Mouse (Mus musculus) midbrain, embryonic 14.5 days (tissue): ENCODE results near the gene Khnyn. TPM values are rescaled to one million over a fixed set of nuclear protein-coding genes. Genes with fewer than 3 reads are reported as not detected.

Experiments used
- ATAC-seq: fragments of 200-750 bp; cut with Nextera tagmentation; 2 replicates; pipeline ENCODE4 v1.8.0; 2017; ENCODE audit warnings: moderate number of reproducible peaks, moderate library complexity; ENCODE audit not compliant: low FRiP score, low TSS enrichment
- DNase-seq: peaks from one replicate; pipeline ENCODE4 v3.0.0-alpha.2; 2015
- H3K27ac ChIP-seq: fragments of 300-500 bp; sonication (generic); replicated peaks from 2 replicates; pipeline ENCODE4 v1.5.1; 2014; ENCODE audit warnings: mild to moderate bottlenecking, low read depth, low read length, moderate library complexity
- H3K27me3 ChIP-seq: fragments of 300-500 bp; sonication (generic); 2 replicates; pipeline ENCODE4 v1.6.1; 2014; ENCODE audit warnings: low read length, control low read depth, mixed read lengths; ENCODE audit not compliant: control insufficient read depth, insufficient read depth
- H3K36me3 ChIP-seq: fragments of 300-500 bp; sonication (generic); 2 replicates; pipeline ENCODE4 v1.6.1; 2014; ENCODE audit warnings: low read length, control low read depth; ENCODE audit not compliant: control insufficient read depth, insufficient read depth
- H3K4me1 ChIP-seq: fragments of 300-500 bp; sonication (generic); 2 replicates; pipeline ENCODE4 v1.6.1; 2014; ENCODE audit warnings: mild to moderate bottlenecking, antibody characterized with exemption, low read length, control low read depth; ENCODE audit not compliant: control insufficient read depth, insufficient read depth
- H3K4me2 ChIP-seq: fragments of 300-500 bp; sonication (generic); 2 replicates; pipeline ENCODE4 v1.6.1; 2014; ENCODE audit warnings: mild to moderate bottlenecking, low read length, moderate library complexity
- H3K4me3 ChIP-seq: fragments of 300-500 bp; sonication (generic); replicated peaks from 2 replicates; pipeline ENCODE4 v1.5.1; 2014; ENCODE audit warnings: low read depth, low read length
- H3K9ac ChIP-seq: fragments of 300-500 bp; sonication (generic); replicated peaks from 2 replicates; pipeline ENCODE4 v1.6.1; 2014; ENCODE audit warnings: mild to moderate bottlenecking, low read length, moderate library complexity
- H3K9me3 ChIP-seq: fragments of 300-500 bp; sonication (generic); 2 replicates; pipeline ENCODE4 v1.6.1; 2016; ENCODE audit warnings: low read length, control low read depth, mixed read lengths; ENCODE audit not compliant: control insufficient read depth
- WGBS: fragments of 180-500 bp; shearing (Covaris S2); extraction: QIAGEN DNeasy Blood & Tissue Kit; methylation state at CpG from one replicate; pipeline ENCODE4 v1.1.7; 2014; 5-methylcytosine and 5-hydroxymethylcytosine counted together
- polyA plus RNA-seq: library from polyadenylated mRNA; unstranded; fragments of >200 nt; fragmentation: Nextera tagmentation; extraction: Ambion mirVana; gene quantifications from 2 replicates; pipeline ENCODE4 v1.2.1, GENCODE M21; 2014

Gene Khnyn
- 6.5 and 7.1 TPM in 2 replicates for polyA plus RNA-seq

DNA sequence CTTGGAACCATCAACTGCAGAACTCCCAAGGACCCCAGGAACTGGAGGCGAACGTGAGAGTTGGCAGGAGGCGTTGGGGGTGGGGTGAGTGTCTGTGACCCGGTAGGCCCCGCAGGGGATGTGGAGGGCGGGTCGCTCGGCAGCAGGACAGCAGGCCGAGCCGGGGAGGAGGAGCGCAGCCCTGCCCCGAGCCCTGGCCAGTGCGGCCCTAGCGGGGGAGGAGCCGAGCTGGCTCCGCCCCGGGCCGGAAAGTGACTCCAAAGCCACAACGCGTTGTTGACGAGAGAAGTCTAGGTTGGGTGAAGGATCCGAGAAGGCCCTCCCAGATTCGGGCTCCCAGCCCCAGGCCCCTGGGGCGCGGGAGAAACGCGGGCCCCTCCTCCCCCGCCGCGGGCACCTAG is at the start of gene Khnyn:
Khnyn (plus strand) TSS at position 235 of the 401 bp plus-strand sequence.
- Histone ChIP-seq H3K9ac (peak within 1 kb of the TSS; percentile 75), H3K27ac (peak within 1 kb of the TSS; percentile 71), H3K4me2 (peak within 1 kb of the TSS; percentile 80), H3K27me3 (no peaks in the 10 kb centered on the region), H3K4me3 (peak within 1 kb of the TSS; percentile 85), H3K9me3 (no peaks in the 10 kb centered on the region), H3K4me1 (peaks cover 12% of the 10 kb centered on the region), H3K36me3 (peaks cover 31% of the 10 kb centered on the region)
- DNase-seq (peak; percentile 86), ATAC-seq (peak; percentile 90)
- 0% methylated on average over 25 of the region's 30 CpGs for WGBS

DNA sequence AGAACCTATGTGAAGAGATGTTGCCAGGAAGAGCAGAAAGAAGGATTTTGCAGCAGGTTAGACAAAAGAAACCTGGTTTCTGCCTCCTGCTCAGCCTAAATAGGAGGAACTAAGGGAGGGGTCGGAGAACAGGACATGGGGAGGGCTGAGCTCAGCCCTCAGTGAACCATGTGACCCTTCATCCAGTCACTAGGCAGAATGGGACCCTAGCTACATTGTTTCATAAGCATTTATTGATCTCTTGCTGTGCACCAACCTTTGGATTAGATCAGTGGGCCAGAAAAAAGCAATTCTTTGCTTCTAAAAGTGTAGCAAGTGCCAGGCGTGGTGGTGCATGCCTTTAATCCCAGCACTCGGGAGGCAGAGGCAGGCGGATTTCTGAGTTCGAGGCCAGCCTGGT is 46.4 kb upstream of the Khnyn start:
- no peak for ATAC-seq
- no peak for DNase-seq
- H3K9me3 ChIP-seq = no peaks in the 10 kb centered on the region

DNA sequence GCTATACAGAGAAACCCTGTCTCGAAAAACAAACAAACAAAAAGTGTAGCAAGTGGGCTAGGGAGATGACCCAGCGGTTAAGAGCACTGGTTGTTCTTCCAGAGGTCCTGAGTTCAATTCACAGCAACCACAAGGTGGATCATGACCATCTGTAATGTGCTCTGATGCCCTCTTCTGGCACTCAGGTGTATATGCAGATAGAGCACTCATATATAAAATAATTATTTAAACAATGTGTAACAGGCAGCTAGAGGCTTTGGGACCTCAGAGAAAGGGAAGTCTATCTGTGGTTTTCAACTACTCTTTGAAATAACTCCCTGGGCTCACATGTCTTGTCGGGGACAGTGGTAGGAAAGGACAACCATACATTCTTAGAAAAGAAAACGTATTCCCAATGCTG is 46.0 kb upstream of the Khnyn start:
- no peak for ATAC-seq
- WGBS = 85% methylated on average over 4 of the region's 4 CpGs
- no peaks in the 10 kb centered on the region for H3K27me3 ChIP-seq

More for the DNA sequence above, 46.4 kb upstream of the Khnyn start:
- Histone ChIP-seq H3K4me3 (no peak overlapping the region), H3K36me3 (no peaks in the 10 kb centered on the region), H3K27ac (no peak overlapping the region), H3K4me2 (no peak overlapping the region), H3K27me3 (no peaks in the 10 kb centered on the region), H3K4me1 (no peaks in the 10 kb centered on the region), H3K9ac (no peak overlapping the region)
- whole genome bisulfite sequencing = 83% methylated on average over 5 of the region's 5 CpGs

DNA sequence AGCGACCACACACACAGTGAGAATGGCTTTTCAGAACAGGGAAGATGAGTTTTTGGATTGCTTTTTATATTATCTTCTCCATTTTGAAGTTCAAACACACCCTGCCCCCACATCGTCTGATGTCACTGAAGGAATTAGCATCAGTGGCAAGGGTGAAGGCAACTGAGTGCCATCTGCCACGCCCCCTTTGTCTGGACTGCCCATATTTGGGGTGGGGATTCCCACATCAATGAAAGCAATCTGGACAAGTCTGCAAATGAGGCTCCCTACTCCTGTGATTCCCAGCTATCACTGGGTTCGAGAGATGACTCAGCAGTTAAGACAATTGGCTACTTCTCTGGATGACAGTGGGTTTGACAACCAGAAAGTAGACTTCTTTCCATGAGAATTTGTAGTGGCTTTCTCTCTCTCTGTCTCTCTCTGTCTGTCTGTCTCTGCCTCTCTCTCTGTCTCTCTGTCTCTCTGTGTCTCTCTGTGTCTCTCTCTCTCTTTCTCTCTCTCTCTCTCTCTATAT is 43.8 kb upstream of the Khnyn start:
- no peaks in the 10 kb centered on the region for H3K4me1 ChIP-seq
- H3K36me3 ChIP-seq = no peaks in the 10 kb centered on the region
- no peaks in the 10 kb centered on the region for H3K9me3 ChIP-seq
- H3K4me3 ChIP-seq = no peak overlapping the region
- H3K27ac ChIP-seq = no peak overlapping the region
- ATAC-seq (no peak), DNase-seq (no peak)
- H3K9ac ChIP-seq = no peak overlapping the region
- WGBS = 61% methylated on average over 4 of the region's 4 CpGs
- H3K27me3 ChIP-seq = no peaks in the 10 kb centered on the region
- no peak overlapping the region for H3K4me2 ChIP-seq

More for the DNA sequence above, 46.0 kb upstream of the Khnyn start:
- no peak for DNase-seq
- Histone ChIP-seq H3K9ac (no peak overlapping the region), H3K4me3 (no peak overlapping the region), H3K4me1 (no peaks in the 10 kb centered on the region), H3K36me3 (no peaks in the 10 kb centered on the region), H3K4me2 (no peak overlapping the region), H3K9me3 (no peaks in the 10 kb centered on the region), H3K27ac (no peak overlapping the region)

DNA sequence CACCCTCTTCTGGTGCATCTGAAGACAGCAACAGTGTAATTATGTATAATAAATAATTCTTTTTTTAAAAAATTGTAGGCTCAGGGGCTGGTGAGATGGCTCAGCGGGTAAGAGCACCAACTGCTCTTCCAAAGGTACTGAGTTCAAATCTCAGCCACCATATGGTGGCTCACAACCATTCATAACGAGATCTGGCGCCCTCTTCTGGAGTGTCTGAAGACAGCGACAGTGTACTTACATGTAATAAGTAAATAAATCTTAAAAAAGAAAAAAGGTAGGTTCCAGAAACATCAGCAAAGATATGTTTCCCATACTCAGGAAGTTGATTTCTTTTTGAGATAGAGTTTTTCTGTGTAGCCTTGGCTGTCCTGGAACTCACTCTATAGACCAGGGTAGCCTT is 42.0 kb upstream of the Khnyn start:
- H3K9me3 ChIP-seq = no peaks in the 10 kb centered on the region
- 85% methylated on average over 4 of the region's 4 CpGs for WGBS
- H3K27me3 ChIP-seq = no peaks in the 10 kb centered on the region
- DNase-seq (no peak), ATAC-seq (no peak)
- no peak overlapping the region for H3K4me2 ChIP-seq
- H3K4me3 ChIP-seq = no peak overlapping the region
- no peaks in the 10 kb centered on the region for H3K36me3 ChIP-seq
- H3K27ac ChIP-seq = no peak overlapping the region
- H3K4me1 ChIP-seq = no peaks in the 10 kb centered on the region
- H3K9ac ChIP-seq = no peak overlapping the region

DNA sequence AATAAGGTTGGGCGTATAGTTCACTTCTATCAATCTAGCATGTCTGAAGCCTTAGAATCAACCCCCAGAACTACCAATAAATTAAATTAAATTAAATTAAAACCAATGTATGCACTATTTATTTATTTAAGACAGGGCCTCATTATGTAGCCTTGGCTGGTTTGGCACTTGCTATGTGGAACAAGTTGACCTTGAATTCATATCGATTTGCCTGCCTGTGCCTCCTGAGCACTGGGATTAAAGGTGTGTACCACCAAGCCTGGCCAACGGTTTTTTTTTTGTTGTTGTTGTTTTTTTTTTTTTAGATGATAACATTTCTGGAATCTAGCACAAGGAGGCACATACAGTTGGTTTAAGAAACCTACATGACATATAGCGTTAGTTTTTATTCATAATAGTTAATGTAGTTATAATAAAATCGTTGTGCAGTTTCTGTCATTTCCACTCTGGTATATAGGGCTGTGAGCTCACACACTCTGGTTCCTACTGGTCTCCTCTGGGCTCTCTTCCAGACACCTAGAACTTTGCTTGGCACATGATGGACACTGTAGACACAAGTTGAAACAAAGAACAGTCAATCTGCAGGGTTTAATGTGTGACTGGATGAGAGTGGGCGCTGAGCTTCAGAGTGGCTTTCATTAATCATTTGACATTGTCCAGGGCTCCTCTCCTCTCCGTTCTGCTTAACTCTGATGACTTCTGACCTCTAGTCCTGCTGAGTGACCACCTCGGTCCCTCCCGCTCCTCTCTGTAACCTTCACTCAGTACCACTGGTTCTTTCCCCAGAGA is 39.0 kb upstream of the Khnyn start:
- no peak overlapping the region for H3K4me2 ChIP-seq
- no peaks in the 10 kb centered on the region for H3K27me3 ChIP-seq
- ATAC-seq = no peak
- 85% methylated on average over 9 of the region's 9 CpGs for WGBS
- no peak overlapping the region for H3K27ac ChIP-seq
- DNase-seq = no peak
- no peaks in the 10 kb centered on the region for H3K4me1 ChIP-seq
- H3K36me3 ChIP-seq = no peaks in the 10 kb centered on the region
- H3K4me3 ChIP-seq = no peak overlapping the region
- no peaks in the 10 kb centered on the region for H3K9me3 ChIP-seq
- H3K9ac ChIP-seq = no peak overlapping the region

DNA sequence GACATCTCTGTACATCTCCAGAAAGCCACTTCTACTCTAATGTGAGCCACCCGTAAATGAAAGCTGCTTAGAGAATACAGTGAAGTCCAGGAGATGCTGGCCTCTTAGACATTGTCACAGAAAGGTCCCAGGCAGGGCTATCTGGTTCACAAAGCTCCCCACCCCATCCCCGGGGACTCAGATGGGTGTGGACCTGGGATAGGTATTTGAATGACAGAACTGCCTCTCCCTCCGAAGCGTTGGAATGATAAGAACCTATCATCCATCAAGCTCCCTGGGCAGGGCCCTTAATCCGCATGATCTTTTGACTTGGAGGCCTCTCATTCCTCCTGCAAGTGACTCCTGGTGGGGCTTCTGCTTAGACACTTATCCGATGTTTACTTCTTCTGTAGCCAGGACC is 33.9 kb upstream of the Khnyn start:
- Histone ChIP-seq H3K4me2 (no peak overlapping the region), H3K4me3 (no peak overlapping the region), H3K27me3 (no peaks in the 10 kb centered on the region), H3K27ac (no peak overlapping the region), H3K36me3 (no peaks in the 10 kb centered on the region), H3K9me3 (no peaks in the 10 kb centered on the region), H3K4me1 (peaks cover 18% of the 10 kb centered on the region), H3K9ac (no peak overlapping the region)
- whole genome bisulfite sequencing = 74% methylated on average over 6 of the region's 6 CpGs
- ATAC-seq (no peak), DNase-seq (no peak)

DNA sequence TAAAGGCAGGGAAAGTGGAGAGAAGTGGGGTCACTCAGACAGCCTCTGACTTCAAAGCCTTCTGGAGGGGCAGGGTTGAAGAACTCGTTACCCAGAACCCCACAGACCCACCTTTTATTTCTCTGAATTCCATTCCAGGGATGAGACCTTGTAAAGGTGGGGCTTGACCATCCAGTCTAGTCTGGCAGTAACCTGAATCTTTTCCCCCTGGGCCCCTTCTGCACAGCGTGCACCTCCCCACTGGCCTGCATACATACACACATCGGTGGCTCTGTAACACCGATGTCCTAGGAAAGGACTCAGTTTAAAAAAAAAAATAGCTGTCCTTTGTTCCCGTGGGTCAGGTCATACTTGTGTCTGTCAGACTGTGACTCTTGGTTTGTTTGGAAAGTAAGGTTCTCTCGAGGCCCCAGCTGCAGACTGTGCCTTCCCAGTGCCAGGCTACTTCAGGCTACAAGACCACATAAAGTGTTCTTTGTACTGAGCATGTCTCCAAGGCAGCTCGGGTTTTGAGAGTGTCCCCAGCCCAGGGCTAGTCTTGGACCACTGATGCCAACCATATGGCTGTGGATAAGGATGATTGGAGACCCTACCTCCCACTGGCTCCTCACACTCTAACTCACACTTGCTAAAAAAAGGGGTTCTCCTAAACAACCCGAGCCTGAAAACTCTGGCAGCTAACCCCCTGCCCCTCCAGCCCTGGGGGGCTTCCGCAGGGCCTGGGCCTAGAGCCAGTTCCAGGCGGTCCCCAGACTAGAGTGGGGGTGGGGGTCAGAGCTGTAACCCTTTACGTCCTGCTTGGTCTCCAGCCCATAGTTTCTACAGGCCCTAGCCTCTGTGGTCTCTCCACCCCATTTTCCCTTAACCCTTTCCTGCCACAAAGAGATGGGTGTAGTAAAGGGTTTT is 31.8 kb upstream of the Khnyn start:
- peak overlapping the region; percentile 80 for H3K4me2 ChIP-seq
- peak overlapping the region; percentile 87 for H3K27ac ChIP-seq
- ATAC-seq = peak; percentile 70
- DNase-seq = peak; percentile 72
- H3K36me3 ChIP-seq = no peaks in the 10 kb centered on the region
- H3K9me3 ChIP-seq = no peaks in the 10 kb centered on the region
- peak overlapping the region; percentile 70 for H3K4me3 ChIP-seq
- 3% methylated on average over 11 of the region's 11 CpGs for WGBS
- H3K27me3 ChIP-seq = no peaks in the 10 kb centered on the region
- H3K9ac ChIP-seq = peak overlapping the region; percentile 79
- peaks cover 37% of the 10 kb centered on the region for H3K4me1 ChIP-seq
